Mouse (Mus musculus) cerebral cortex, adult 2 months (tissue): ENCODE measurements around the gene Prrt4.

Experiments used
- WGBS: fragments of 180-500 bp; shearing (Covaris S2); methylation state at CpG from one replicate; pipeline ENCODE4 v1.1.7; 2018; 5-methylcytosine and 5-hydroxymethylcytosine counted together

The Prrt4 gene

GRCm38 (mm10) chr6:29150001-29150400 is 29.4 kb downstream of the Prrt4 start:
- WGBS: 94% methylated on average over 1 of the region's 1 CpGs

DNA sequence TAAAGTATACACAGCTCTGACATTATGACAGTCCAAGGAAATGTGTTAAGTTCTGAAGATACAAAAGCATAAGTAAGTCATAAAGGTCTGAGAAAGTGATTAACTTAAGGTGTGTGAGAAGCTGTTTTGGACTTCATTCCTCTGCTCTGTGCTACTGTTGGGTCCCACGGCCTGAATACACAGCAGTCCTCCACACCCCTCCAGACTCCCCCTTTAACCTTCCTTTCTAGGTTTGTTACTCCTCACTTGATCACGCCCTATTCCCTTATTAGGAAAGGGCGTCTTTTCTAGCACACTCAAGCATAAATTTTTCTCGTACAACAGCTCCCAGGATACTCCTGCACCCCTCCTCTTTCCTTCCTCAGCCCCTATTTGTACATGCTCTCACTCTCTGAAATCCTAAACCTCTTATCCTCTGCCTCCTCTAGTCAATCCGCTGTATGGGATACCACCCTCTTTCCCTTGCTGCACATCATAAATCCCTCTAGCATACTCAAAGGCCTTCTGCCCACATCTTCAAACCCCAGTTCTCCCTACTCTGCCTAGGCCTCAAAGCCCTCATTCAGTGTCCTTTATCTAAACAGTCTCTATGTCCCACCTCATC is 31.9 kb downstream of the Prrt4 start:
- 90% methylated on average over 5 of the region's 5 CpGs for WGBS

DNA sequence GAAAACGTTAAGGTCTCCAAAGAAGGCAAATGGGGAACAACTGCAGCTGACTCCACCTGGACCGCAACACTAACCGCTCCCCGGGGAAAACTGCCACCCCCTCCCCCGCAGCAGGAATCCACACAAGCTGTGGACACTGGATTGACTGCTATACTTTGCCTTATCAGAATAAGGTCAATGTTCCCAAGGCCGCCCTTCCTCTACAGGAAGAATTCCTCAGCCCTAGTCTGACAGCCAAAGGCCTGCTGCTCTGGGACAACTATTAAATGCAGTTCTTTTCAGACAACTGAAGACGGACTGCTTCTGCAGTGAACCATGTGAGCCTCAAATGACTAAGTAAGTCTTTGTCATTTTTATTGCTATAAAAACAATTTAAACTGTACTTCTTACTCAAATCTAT is 32.7 kb downstream of the Prrt4 start:
- 82% methylated on average over 7 of the region's 7 CpGs for WGBS

GRCm38 (mm10) chr6:29145456-29146307 is 33.7 kb downstream of the Prrt4 start:
- 53% methylated on average over 12 of the region's 12 CpGs for WGBS

DNA sequence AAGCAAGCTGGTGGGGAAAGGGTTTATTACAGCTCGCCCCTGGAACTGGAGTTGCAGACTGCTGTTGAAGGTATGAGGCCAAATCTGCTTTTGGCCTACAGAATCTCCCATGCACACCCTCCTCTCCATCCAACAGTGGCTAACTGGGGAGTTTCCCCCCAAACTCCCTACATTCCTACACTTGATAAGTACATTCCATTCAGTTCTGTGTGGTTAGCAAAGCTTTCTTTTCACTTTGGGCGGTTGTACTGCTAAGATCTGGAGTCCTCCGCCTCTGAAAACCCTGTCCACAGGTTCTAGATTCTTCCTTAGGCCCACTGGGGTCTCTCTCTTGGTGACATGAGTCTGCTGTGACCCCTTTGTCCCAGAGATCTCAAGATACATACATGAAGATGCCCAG is 34.4 kb downstream of the Prrt4 start:
- 90% methylated on average over 3 of the region's 3 CpGs for WGBS

- WGBS: 35% methylated on average over 5 of the region's 5 CpGs
Measured at GRCm38 (mm10) chr6:29143608-29144007, 35.8 kb downstream of the Prrt4 start.

GRCm38 (mm10) chr6:29137441-29137840 is 41.9 kb downstream of the Prrt4 start:
- 84% methylated on average over 9 of the region's 9 CpGs for WGBS

DNA sequence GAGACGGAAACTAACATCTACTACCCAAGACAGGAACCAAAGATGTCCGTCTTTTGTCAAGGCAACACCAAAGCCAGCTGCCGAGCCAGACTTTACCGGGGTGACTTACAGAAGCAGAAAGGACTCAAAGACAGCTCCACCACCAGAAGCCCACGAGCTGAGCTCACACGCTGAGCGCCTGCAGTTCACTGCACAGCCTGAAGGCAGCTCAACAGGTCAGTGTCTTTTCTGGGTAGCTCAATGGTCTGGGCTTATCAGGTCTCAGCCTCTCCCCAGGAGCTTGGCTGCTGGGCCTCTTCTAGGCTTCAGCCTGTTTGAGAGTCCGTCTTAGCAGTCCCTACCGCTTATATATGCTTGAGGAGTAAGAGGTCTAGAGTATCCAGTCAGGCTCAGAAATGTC is 46.3 kb downstream of the Prrt4 start:
- 94% methylated on average over 9 of the region's 9 CpGs for WGBS

- WGBS: 77% methylated on average over 7 of the region's 7 CpGs
Measured at GRCm38 (mm10) chr6:29126878-29127426, 52.4 kb downstream of the Prrt4 start.

GRCm38 (mm10) chr6:29119990-29120389 is 59.4 kb downstream of the Prrt4 start:
- WGBS: 72% methylated on average over 13 of the region's 13 CpGs
